Mouse (Mus musculus): Measurements from ENCODE around the gene Dab1. TPM values are rescaled to one million over a fixed set of nuclear protein-coding genes. Genes with fewer than 3 reads are reported as not detected.

The Dab1 gene
- polyA plus RNA-seq, 1 experiment from 2014 or later, result 1.2 TPM

GRCm38 (mm10) chr4:103911441-103911840 is 292.3 kb downstream of the Dab1 start:
- no peak for ATAC-seq (ENCODE audit: insufficient read depth)
- H3K9me3 ChIP-seq (replicated peaks), result no peaks in the 10 kb centered on the region
- no peak overlapping the region for H3K9ac ChIP-seq
- H3K4me3 ChIP-seq (replicated peaks), result no peak overlapping the region
- H3K27ac ChIP-seq (replicated peaks), result no peak overlapping the region
- H3K27me3 ChIP-seq, result no peaks in the 10 kb centered on the region
- WGBS (ENCODE audit: insufficient replicate concordance), result 35% methylated on average over 4 of the region's 4 CpGs
- H3K4me1 ChIP-seq (replicated peaks), result no peaks in the 10 kb centered on the region
- H3K4me2 ChIP-seq, result no peak overlapping the region
- no peaks in the 10 kb centered on the region for H3K36me3 ChIP-seq (replicated peaks)

GRCm38 (mm10) chr4:103912071-103912470 is 292.9 kb downstream of the Dab1 start:
- ATAC-seq (ENCODE audit: insufficient read depth), result no peak
- Histone ChIP-seq H3K36me3 (replicated peaks) (no peaks in the 10 kb centered on the region), H3K27me3 (no peaks in the 10 kb centered on the region), H3K4me1 (replicated peaks) (no peaks in the 10 kb centered on the region), H3K4me3 (replicated peaks) (no peak overlapping the region), H3K4me2 (no peak overlapping the region), H3K9ac (no peak overlapping the region), H3K27ac (replicated peaks) (no peak overlapping the region), H3K9me3 (replicated peaks) (no peaks in the 10 kb centered on the region)
- WGBS (ENCODE audit: insufficient replicate concordance), result 66% methylated on average over 6 of the region's 6 CpGs

GRCm38 (mm10) chr4:103922431-103922931 is 303.3 kb downstream of the Dab1 start:
- no peaks in the 10 kb centered on the region for H3K36me3 ChIP-seq (replicated peaks)
- no peaks in the 10 kb centered on the region for H3K9me3 ChIP-seq (replicated peaks)
- H3K27ac ChIP-seq (replicated peaks), result no peak overlapping the region
- no peaks in the 10 kb centered on the region for H3K4me1 ChIP-seq (replicated peaks)
- no peak overlapping the region for H3K4me2 ChIP-seq
- no peak for ATAC-seq (ENCODE audit: insufficient read depth)
- H3K9ac ChIP-seq, result no peak overlapping the region
- H3K27me3 ChIP-seq, result no peaks in the 10 kb centered on the region
- 49% methylated on average over 3 of the region's 3 CpGs for WGBS (ENCODE audit: insufficient replicate concordance)
- H3K4me3 ChIP-seq (replicated peaks), result no peak overlapping the region

- H3K9me3 ChIP-seq (replicated peaks), result no peaks in the 10 kb centered on the region
- no peaks in the 10 kb centered on the region for H3K27me3 ChIP-seq
- H3K4me2 ChIP-seq, result no peak overlapping the region
- WGBS (ENCODE audit: insufficient replicate concordance), result 56% methylated on average over 5 of the region's 5 CpGs
- H3K4me3 ChIP-seq (replicated peaks), result no peak overlapping the region
- H3K27ac ChIP-seq (replicated peaks), result no peak overlapping the region
- H3K4me1 ChIP-seq (replicated peaks), result no peaks in the 10 kb centered on the region
- no peak overlapping the region for H3K9ac ChIP-seq
- no peaks in the 10 kb centered on the region for H3K36me3 ChIP-seq (replicated peaks)
- no peak for ATAC-seq (ENCODE audit: insufficient read depth)
These were observed 307.5 kb downstream of the Dab1 start for GRCm38 (mm10) chr4:103926682-103927081.

GRCm38 (mm10) chr4:103929631-103930030 is 310.5 kb downstream of the Dab1 start:
- H3K9ac ChIP-seq, result no peak overlapping the region
- no peaks in the 10 kb centered on the region for H3K9me3 ChIP-seq (replicated peaks)
- no peak overlapping the region for H3K27ac ChIP-seq (replicated peaks)
- H3K27me3 ChIP-seq, result no peaks in the 10 kb centered on the region
- no peak overlapping the region for H3K4me2 ChIP-seq
- H3K36me3 ChIP-seq (replicated peaks), result no peaks in the 10 kb centered on the region
- ATAC-seq (ENCODE audit: insufficient read depth), result no peak
- H3K4me1 ChIP-seq (replicated peaks), result no peaks in the 10 kb centered on the region
- no peak overlapping the region for H3K4me3 ChIP-seq (replicated peaks)

- ATAC-seq (ENCODE audit: insufficient read depth), result no peak
- 60% methylated on average over 3 of the region's 3 CpGs for WGBS (ENCODE audit: insufficient replicate concordance)
- H3K36me3 ChIP-seq (replicated peaks), result no peaks in the 10 kb centered on the region
These were observed 315.2 kb downstream of the Dab1 start for GRCm38 (mm10) chr4:103934364-103934763.

GRCm38 (mm10) chr4:103948255-103948654 is 329.1 kb downstream of the Dab1 start:
- 45% methylated on average over 3 of the region's 3 CpGs for WGBS (ENCODE audit: insufficient replicate concordance)
- no peaks in the 10 kb centered on the region for H3K36me3 ChIP-seq (replicated peaks)

More at GRCm38 (mm10) chr4:103934364-103934763, 315.2 kb downstream of the Dab1 start:
- Histone ChIP-seq H3K27me3 (no peaks in the 10 kb centered on the region), H3K4me2 (no peak overlapping the region), H3K9me3 (replicated peaks) (no peaks in the 10 kb centered on the region), H3K9ac (no peak overlapping the region), H3K4me1 (replicated peaks) (no peaks in the 10 kb centered on the region), H3K27ac (replicated peaks) (no peak overlapping the region), H3K4me3 (replicated peaks) (no peak overlapping the region)

GRCm38 (mm10) chr4:103953652-103954220 is 334.6 kb downstream of the Dab1 start:
- ATAC-seq (ENCODE audit: insufficient read depth), result no peak
- Histone ChIP-seq H3K9ac (no peak overlapping the region), H3K27ac (replicated peaks) (no peak overlapping the region), H3K4me2 (no peak overlapping the region), H3K36me3 (replicated peaks) (no peaks in the 10 kb centered on the region), H3K4me1 (replicated peaks) (no peaks in the 10 kb centered on the region), H3K9me3 (replicated peaks) (no peaks in the 10 kb centered on the region), H3K4me3 (replicated peaks) (no peak overlapping the region), H3K27me3 (no peaks in the 10 kb centered on the region)
- WGBS (ENCODE audit: insufficient replicate concordance), result 48% methylated on average over 9 of the region's 9 CpGs

More at GRCm38 (mm10) chr4:103948255-103948654, 329.1 kb downstream of the Dab1 start:
- no peak overlapping the region for H3K4me2 ChIP-seq
- H3K9ac ChIP-seq, result no peak overlapping the region
- H3K4me1 ChIP-seq (replicated peaks), result no peaks in the 10 kb centered on the region
- H3K27ac ChIP-seq (replicated peaks), result no peak overlapping the region
- H3K27me3 ChIP-seq, result no peaks in the 10 kb centered on the region
- no peak overlapping the region for H3K4me3 ChIP-seq (replicated peaks)
- H3K9me3 ChIP-seq (replicated peaks), result no peaks in the 10 kb centered on the region
- ATAC-seq (ENCODE audit: insufficient read depth), result no peak

GRCm38 (mm10) chr4:103961134-103962049 is 342.2 kb downstream of the Dab1 start:
- no peak overlapping the region for H3K4me3 ChIP-seq (replicated peaks)
- H3K4me2 ChIP-seq, result no peak overlapping the region
- WGBS (ENCODE audit: insufficient replicate concordance), result 55% methylated on average over 7 of the region's 7 CpGs
- no peaks in the 10 kb centered on the region for H3K27me3 ChIP-seq
- H3K9me3 ChIP-seq (replicated peaks), result no peaks in the 10 kb centered on the region
- no peak overlapping the region for H3K27ac ChIP-seq (replicated peaks)
- no peaks in the 10 kb centered on the region for H3K36me3 ChIP-seq (replicated peaks)
- no peaks in the 10 kb centered on the region for H3K4me1 ChIP-seq (replicated peaks)
- H3K9ac ChIP-seq, result no peak overlapping the region
- no peak for ATAC-seq (ENCODE audit: insufficient read depth)

GRCm38 (mm10) chr4:103969906-103970305 is 350.7 kb downstream of the Dab1 start:
- Histone ChIP-seq H3K4me1 (replicated peaks) (no peaks in the 10 kb centered on the region), H3K27me3 (no peaks in the 10 kb centered on the region), H3K9me3 (replicated peaks) (no peaks in the 10 kb centered on the region), H3K4me3 (replicated peaks) (no peak overlapping the region), H3K36me3 (replicated peaks) (no peaks in the 10 kb centered on the region), H3K27ac (replicated peaks) (no peak overlapping the region), H3K4me2 (no peak overlapping the region), H3K9ac (no peak overlapping the region)
- WGBS (ENCODE audit: insufficient replicate concordance), result 63% methylated on average over 9 of the region's 9 CpGs
- no peak for ATAC-seq (ENCODE audit: insufficient read depth)

- H3K27ac ChIP-seq (replicated peaks), result no peak overlapping the region
- H3K4me3 ChIP-seq (replicated peaks), result no peak overlapping the region
- 56% methylated on average over 2 of the region's 2 CpGs for WGBS (ENCODE audit: insufficient replicate concordance)
- no peak for ATAC-seq (ENCODE audit: insufficient read depth)
- H3K27me3 ChIP-seq, result no peaks in the 10 kb centered on the region
- no peaks in the 10 kb centered on the region for H3K36me3 ChIP-seq (replicated peaks)
- H3K4me1 ChIP-seq (replicated peaks), result no peaks in the 10 kb centered on the region
- H3K9ac ChIP-seq, result no peak overlapping the region
- no peak overlapping the region for H3K4me2 ChIP-seq
- H3K9me3 ChIP-seq (replicated peaks), result no peaks in the 10 kb centered on the region
These were observed 355.4 kb downstream of the Dab1 start for GRCm38 (mm10) chr4:103974536-103974935.
